Mouse (Mus musculus) heart, adult 2 months (tissue): ENCODE measurements around the gene Cep97.

ENCODE experiments used
- CTCF ChIP-seq: fragments of 200-600 bp; IDR thresholded peaks from 2 replicates; pipeline ENCODE4 v1.8.1; 2022; ENCODE audit warnings: antibody characterized with exemption, mild to moderate bottlenecking, moderate library complexity
- EP300 ChIP-seq: fragments of 200-500 bp; IDR thresholded peaks from 2 replicates; pipeline ENCODE4 v1.6.1; 2011; ENCODE audit warnings: low read depth, low read length, control low read depth; ENCODE audit not compliant: insufficient read depth
- POLR2A ChIP-seq: fragments of 200-500 bp; IDR thresholded peaks from 2 replicates; pipeline ENCODE4 v1.6.1; 2011; ENCODE audit warnings: mild to moderate bottlenecking, low read depth, low read length, control low read depth; ENCODE audit not compliant: insufficient read depth

DNA sequence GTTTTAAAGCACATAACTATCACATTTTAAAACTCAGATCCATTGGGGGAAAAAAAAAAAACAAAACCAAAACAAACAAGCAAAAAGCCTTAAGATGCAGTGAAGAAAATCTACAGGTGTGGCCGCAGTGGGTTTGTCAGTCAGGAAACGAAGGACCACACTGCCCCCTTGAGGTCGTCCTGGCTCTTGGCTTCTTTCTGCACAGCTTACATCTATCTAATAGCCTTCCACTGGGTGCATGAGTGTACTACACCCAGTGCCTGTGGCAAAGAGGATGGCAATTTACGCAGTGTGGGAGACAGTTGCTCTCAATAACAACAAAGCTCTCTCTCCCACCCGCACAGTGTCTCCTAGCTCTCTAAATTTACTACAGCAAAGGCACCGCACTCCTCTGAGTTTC, 76.2 kb downstream of the Cep97 start:
- TF ChIP-seq POLR2A (no peak), CTCF (peak; percentile 82), EP300 (no peak)
